Mouse (Mus musculus) left cerebral cortex, postnatal 36 days (tissue): ENCODE data around the gene Coq10a. TPM values are rescaled to one million over a fixed set of nuclear protein-coding genes. Genes with fewer than 3 reads are reported as not detected.

Experiments
- DNase-seq, 2 experiments: peaks; one replicate each; pipeline ENCODE4 v3.0.0; 2021 to 2022; ENCODE audit warnings: low spot score in 2 of 2, mixed read lengths in 1 of 2
- intact Hi-C: fragments of 180-260 bp; cut with DNase I; formaldehyde crosslinking; loops from one replicate; pipeline ENCODE4 v1.15.1; 2025
- total RNA-seq, 2 experiments: library from RNA; stranded (reverse); gene quantifications; 2 replicates each; pipeline ENCODE4 v1.2.3; 2021

Coq10a gene
- total RNA-seq, 2 experiments from 2014 or later: 62.0 to 63.2 TPM

GRCm38 (mm10) chr10:128389570-128389969 is 20.8 kb upstream of the Coq10a start:
- DNase-seq: no peak
- intact Hi-C loops: no loop called here

- intact Hi-C loops: no loop called here
- no peak for DNase-seq
Observed at GRCm38 (mm10) chr10:128388941-128389340, 20.1 kb upstream of the Coq10a start.

GRCm38 (mm10) chr10:128385902-128386301 is 17.1 kb upstream of the Coq10a start:
- no peak for DNase-seq
- intact Hi-C loops: no loop called here

GRCm38 (mm10) chr10:128382482-128382881 is 13.7 kb upstream of the Coq10a start:
- intact Hi-C loops: no loop called here
- no peak for DNase-seq

GRCm38 (mm10) chr10:128380565-128380964 is 11.8 kb upstream of the Coq10a start:
- intact Hi-C loops: no loop called here
- DNase-seq: no peak

- no peak for DNase-seq
- intact Hi-C loops: no loop called here
Observed at GRCm38 (mm10) chr10:128379260-128379659, 10.5 kb upstream of the Coq10a start.

GRCm38 (mm10) chr10:128378462-128378861 is 9.7 kb upstream of the Coq10a start:
- intact Hi-C loops: no loop called here
- DNase-seq: no peak

- intact Hi-C loops: loop anchor here (2.0 kb wide), 2 partner anchors 31 to 77 kb away; no protein-coding TSS in a partner anchor
- no peak for DNase-seq
Observed at GRCm38 (mm10) chr10:128377940-128378448, 9.2 kb upstream of the Coq10a start.

- no peak for DNase-seq
- intact Hi-C loops: loop anchor here (2.0 kb wide), 2 partner anchors 31 to 77 kb away; no protein-coding TSS in a partner anchor
Observed at GRCm38 (mm10) chr10:128377222-128377939, 8.6 kb upstream of the Coq10a start.

GRCm38 (mm10) chr10:128376455-128377211 is 7.8 kb upstream of the Coq10a start, which contains the start of gene Ankrd52:
Ankrd52 (plus strand) TSS chr10:128377115.
- peak; percentile 79 to 92 for DNase-seq
- intact Hi-C loops: loop anchor here (2.0 kb wide), 2 partner anchors 32 to 78 kb away; no protein-coding TSS in a partner anchor

- no peak for DNase-seq
- intact Hi-C loops: loop anchor here (2.0 kb wide), 2 partner anchors 33 to 79 kb away; no protein-coding TSS in a partner anchor
Observed at GRCm38 (mm10) chr10:128376099-128376454, 7.3 kb upstream of the Coq10a start.

GRCm38 (mm10) chr10:128374393-128374792 is 5.6 kb upstream of the Coq10a start:
- DNase-seq: no peak

GRCm38 (mm10) chr10:128372989-128373748 is 4.4 kb upstream of the Coq10a start:
- intact Hi-C loops: no loop called here
- no peak for DNase-seq

More at GRCm38 (mm10) chr10:128374393-128374792, 5.6 kb upstream of the Coq10a start:
- intact Hi-C loops: no loop called here

GRCm38 (mm10) chr10:128372142-128372541 is 3.3 kb upstream of the Coq10a start:
- intact Hi-C loops: no loop called here
- no peak for DNase-seq

- intact Hi-C loops: no loop called here
- no peak for DNase-seq
Observed at GRCm38 (mm10) chr10:128370601-128371000, 1.8 kb upstream of the Coq10a start.

GRCm38 (mm10) chr10:128370021-128370420 is 1.2 kb upstream of the Coq10a start:
- no peak for DNase-seq
- intact Hi-C loops: no loop called here

- DNase-seq: no peak
- intact Hi-C loops: no loop called here
Observed at GRCm38 (mm10) chr10:128369599-128369998, 802 bp upstream of the Coq10a start.

- intact Hi-C loops: no loop called here
- no peak for DNase-seq
Observed at GRCm38 (mm10) chr10:128369218-128369543, 384 bp upstream of the Coq10a start.

- DNase-seq: no peak
- intact Hi-C loops: no loop called here
Observed at GRCm38 (mm10) chr10:128367899-128368401, 847 bp downstream of the Coq10a start.

- DNase-seq: peak in 1 of 2 experiments; percentile 23
- intact Hi-C loops: no loop called here
Observed at GRCm38 (mm10) chr10:128362568-128362967, 6.2 kb downstream of the Coq10a start.
